Mouse (Mus musculus) testis, adult 2 months (tissue): ENCODE data around the gene Mtnr1a.

ENCODE experiments used
- CTCF ChIP-seq: fragments of 200-500 bp; IDR thresholded peaks from 2 replicates; pipeline ENCODE4 v1.5.1; 2012; ENCODE audit warnings: low read depth, mild to moderate bottlenecking, inconsistent platforms, low read length, moderate library complexity; ENCODE audit not compliant: control insufficient read depth, insufficient read depth, insufficient replicate concordance
- POLR2A ChIP-seq: fragments of 200-500 bp; IDR thresholded peaks from 2 replicates; pipeline ENCODE4 v1.6.1; 2012; ENCODE audit warnings: low read depth, mild to moderate bottlenecking, inconsistent platforms, low read length, moderate library complexity; ENCODE audit not compliant: control insufficient read depth

DNA sequence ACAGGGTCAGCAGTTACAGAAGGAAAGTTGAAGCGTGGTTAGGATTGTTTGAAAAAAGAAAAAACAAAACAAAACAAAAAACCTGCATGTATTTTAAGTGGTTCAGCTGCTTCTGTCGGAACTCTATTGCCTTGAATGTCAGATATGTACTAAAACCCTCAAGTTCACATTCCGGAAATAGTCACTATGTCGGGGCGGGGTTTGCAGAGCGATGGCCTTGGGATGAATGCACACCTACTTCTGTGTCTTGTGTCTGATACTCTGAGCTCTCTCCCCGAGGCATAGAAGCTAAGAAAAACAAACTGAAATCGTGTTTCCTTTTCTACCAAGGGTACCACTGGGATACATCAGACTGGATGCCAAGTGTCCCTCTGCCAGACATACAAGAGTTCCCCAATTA is 18.5 kb upstream of the Mtnr1a start:
- TF ChIP-seq CTCF (no peak), POLR2A (no peak)
